Mouse (Mus musculus) kidney, adult 2 months (tissue): Measurements from ENCODE around the gene Iqcf1.

Source experiments
- CTCF ChIP-seq: fragments of 200-500 bp; conservative IDR thresholded peaks from 2 replicates; pipeline ENCODE4 v1.5.1; 2011; ENCODE audit warnings: low read depth, mild to moderate bottlenecking, control low read depth, low read length, moderate library complexity, mixed read lengths; ENCODE audit not compliant: insufficient read depth, insufficient read length
- POLR2A ChIP-seq: fragments of 200-500 bp; IDR thresholded peaks from one replicate; pipeline ENCODE4 v1.6.1; 2011; ENCODE audit warnings: low read depth, low read length, control low read depth

DNA sequence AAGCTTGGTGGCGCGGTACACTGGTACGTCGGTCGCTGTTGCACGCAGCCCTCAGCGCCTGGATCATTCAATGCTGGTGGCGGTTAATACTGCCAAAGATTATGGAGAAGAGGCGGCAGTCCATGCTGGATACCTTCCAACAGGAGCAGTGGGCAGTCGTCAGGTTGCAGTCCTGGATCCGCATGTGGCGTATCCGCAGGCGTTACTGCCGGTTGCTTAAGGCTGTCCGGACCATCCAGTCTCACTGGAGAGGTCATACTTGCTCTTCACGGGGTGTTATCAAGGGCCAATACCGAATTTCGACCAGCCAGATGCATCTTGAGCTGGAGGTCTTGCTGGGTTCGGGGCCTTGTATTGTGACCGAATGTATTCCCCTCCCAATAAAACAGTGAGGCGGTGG is 2.1 kb downstream of the Iqcf1 start:
- TF ChIP-seq CTCF (no peak), POLR2A (no peak)
